Mouse (Mus musculus) forelimb bud, embryonic 11.5 days (tissue): ENCODE results near the gene Glra1.

Experiments used
- DNase-seq: peaks from one replicate; pipeline ENCODE4 v3.0.0-alpha.2; 2012; ENCODE audit warnings: low read depth, low spot score

Glra1 gene

DNA sequence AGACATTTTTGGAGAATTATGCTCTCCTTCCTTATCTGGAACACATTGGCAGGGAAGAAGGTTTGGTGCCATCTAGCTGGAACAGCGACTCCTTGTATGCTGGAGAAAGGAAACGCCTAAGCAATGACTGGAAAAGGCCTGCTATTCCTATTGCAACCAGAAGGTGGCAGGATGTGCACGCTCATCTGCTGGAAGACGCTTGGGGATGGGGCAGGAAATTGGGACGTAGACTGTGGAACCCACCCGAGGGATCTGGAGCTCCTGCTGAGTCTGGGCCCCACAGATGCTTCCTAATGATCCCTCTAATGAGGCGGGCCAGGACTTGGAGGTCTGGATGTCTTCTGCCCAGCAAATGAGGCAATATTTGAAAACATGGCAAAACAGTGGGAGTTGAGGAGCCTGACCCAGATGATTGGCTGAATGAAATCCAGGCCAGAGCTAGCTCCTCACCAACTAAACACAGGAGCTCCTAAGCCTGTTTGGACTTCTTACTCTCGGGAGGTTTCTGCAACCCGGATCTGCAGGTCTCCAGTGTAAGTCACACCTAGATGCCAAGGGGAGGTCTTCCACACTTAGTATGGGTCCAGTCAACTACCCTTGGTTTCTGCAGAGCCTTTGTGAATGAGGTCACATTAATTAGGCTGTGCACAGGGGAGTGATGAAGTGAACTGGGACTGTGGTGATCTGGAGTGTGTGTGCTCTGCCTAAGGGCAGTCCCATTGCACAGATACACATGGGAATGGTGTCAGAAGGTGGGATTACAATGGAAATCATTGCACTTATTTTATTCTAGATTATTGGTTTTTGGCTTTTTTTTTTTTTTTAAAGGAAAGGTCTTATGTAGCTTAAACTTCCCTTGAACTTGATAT, 89.0 kb downstream of the Glra1 start:
- peak; percentile 73 for DNase-seq

DNA sequence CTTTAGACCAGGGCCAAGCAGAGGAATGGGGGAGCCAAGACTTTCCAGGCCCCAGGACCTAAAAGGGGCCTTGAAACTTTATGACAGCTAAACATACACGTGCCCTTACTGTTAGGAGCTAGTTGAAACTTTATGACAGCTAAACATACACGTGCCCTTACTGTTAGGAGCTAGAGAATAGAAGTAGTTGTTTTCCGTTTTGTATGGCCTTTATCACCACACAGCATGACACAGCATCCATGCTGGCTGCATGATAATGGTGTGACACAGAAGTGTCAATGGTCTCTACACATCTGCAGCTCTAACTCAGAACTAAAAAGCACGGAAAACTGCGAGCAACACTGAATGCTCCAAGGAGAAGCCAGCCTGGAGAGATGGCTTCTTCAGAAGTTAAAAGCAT, 90.3 kb downstream of the Glra1 start:
- DNase-seq: no peak

DNA sequence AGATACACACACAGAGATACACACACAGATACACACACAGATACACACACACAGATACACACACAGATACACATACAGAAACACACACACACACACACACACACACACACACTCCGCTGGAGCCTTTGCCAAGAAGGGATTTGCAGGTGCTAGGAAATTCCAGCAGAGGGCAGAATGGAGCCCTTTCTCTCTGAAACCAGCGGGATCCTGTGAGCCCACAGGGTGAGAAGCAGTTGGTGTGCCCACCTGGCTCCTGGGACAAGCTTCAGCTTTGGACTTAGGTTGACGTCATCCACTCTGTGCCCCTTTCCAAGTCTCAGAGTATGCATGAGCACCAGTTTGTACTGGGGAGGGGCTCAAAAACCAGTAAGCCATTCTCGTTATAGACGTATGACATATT, 96.6 kb downstream of the Glra1 start:
- no peak for DNase-seq

DNA sequence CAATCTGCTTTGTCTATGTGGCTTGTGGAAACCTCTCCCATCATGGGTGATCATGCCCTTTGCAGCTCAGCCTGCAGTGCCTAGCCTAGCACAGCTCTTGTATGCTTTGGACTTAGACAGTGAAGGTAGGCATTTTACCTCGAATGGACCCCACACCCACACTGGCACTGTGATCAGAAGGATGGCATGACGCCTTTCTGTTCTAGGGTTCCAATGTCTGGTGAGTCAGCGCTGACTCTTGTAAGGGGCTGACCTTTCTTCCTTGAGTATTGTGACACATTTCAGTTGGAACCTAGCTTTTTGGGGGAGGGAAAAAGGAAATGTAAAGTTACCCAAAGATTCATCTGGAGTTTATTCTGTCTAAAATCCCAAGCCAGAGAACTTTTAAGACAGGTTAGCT, 102.5 kb downstream of the Glra1 start:
- no peak for DNase-seq

DNA sequence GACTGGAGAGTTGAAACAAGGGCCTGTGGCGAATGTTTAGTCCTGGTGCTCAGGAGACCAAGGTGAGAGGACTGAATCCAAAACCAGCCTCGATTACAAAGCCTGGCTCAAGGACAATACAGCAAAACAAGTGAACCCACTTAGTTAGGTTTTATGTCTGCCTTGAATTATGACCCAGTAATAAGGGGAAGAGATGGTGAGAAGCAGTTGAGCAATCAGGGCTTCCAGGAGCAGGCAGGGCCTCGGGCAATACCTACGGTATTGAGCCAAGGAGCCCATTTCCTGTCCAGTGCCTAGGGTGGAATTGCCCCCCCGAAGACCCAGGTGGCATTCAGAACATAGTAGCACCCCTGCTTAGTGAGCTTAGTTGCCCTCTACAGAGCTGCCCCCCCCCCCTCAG, 105.1 kb downstream of the Glra1 start:
- no peak for DNase-seq

DNA sequence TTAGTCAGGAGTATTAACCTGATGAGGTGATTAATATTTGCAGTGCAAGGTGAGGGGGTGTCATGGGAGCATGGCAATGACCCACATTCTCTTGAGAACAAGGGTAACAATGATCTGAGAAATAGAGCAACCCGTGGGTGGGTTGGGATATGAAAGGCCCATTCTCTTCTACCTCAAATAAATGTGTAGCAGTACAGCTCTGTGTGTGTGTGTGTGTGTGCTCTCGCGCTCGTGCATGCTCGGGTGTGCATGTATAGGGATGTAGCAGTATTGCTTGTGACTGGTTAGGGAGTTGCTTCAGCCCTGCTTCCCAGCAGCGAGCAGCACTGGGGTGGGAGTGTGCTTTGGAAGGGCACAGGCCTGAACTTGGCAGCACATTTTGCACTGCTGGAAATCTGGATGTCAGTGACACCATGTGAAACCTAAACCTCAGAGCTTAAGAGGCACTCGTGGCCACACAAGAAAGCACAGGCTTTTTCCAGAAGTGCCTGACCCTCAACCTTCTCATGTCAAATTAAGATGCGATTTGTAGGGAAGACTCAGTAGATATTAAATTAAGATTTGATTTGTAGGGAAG, 106.0 kb downstream of the Glra1 start:
- DNase-seq: no peak

DNA sequence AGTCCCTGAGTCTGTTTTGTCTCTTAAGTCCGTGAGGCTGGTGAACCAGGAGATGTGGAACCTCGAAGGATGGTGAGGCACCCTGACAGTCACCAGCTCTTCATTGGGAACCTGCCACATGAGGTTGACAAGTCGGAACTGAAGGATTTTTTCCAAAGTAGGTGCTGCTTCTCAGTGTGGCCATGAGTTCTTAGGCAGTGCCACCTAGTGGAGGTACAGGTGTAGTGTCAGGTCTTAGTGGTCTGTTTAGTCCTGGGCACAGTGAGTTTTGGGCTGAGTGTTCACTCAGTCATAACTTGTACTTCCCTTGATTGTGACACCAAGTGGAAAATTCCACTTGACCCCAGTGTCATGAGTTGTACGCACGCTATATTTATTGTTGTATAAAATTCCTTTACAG, 110.1 kb downstream of the Glra1 start:
- peak; percentile 53 for DNase-seq

DNA sequence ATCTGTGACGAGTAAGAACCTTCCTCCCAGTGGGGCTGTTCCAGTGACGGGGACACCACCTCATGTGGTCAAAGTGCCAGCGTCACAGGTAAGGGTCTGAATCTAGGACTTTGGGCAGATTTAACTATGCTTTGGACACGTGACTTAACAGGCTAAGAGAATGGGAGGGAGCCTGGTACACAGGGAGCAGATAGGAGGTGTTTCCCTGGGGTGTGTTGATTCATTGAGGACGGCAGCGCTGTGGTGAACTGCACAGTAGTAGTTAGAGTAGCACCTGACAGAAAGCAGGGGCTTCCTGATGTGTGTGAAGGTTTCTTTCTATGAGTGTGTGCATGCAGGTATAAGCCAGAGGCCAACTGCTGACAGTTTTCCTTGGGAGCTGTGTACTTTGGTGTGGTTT, 111.8 kb downstream of the Glra1 start:
- DNase-seq: no peak

DNA sequence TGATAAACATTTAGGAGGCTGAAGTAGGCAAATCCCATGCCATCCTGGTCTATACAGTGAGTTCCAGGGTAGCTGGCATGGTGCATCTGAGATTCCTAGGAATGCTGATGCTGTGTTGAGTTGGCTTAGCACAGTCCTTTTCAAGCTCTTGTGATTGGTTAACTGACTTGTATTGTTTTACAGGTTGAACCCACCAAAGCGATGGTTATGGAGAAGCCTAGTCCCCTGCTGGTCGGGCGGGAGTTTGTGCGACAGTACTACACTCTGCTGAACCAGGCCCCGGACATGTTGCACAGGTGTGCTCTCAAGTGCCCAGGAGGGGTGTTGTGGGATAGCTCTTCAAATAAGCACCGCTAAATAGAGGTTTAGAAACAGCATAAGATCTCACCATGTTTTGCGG, 122.6 kb downstream of the Glra1 start:
- no peak for DNase-seq

DNA sequence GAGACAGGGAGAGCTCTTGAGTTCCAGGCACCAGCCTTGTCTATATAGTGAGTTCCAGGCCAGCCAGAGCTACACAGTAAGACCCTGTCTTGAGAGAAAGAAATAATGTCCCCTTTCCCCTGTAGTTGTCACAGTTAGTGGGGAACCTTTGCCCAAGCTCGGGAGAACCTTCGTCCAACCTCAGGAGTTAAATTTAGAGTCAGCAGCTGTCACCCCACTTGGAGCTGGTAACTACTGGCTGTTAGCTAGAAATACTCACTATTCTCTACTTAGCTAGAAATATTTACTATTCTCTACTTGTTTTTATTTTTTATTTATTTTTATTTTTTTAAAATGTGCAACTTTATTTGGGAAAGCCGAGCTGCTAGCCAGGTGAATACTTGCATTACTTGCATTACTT, 134.8 kb downstream of the Glra1 start:
- no peak for DNase-seq

DNA sequence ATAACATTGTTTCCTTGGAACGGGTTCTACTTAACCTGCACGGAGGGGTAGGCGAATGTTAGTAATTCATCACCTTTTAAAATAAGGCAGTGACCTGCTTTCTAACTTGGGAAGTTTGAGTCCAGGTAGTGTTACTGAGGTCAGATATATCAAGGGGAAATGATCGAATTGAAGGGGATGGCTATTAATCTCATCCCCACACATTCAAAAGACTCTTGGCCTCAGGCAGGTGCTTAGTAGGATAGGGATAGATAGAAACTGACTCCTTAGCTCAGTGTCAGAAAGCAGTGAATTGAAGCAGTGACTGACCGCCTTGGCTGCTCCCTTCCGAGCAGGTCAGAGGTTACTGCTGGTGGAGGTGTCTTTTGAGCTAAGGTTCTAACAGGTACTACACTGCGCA, 136.5 kb downstream of the Glra1 start:
- DNase-seq: no peak

DNA sequence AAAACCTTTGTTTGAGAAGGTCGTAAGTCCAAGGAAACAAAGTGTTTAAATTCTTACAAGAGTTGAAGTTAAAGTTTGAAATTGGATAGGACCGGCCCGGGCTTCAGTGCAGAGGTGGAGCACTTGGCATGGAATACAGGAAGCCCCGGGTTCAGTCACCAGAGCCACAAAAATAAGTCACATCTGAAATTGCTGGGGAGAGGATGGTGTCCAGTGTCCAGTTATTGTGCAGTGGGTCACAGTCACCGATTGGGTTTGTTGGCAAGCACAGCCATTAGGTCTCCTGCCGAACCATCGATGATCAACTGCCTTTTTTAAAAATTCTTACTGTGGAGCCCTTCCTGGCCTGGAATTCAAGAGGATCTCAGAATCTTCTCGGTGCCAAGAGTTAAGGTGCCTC, 137.2 kb downstream of the Glra1 start:
- DNase-seq: no peak

DNA sequence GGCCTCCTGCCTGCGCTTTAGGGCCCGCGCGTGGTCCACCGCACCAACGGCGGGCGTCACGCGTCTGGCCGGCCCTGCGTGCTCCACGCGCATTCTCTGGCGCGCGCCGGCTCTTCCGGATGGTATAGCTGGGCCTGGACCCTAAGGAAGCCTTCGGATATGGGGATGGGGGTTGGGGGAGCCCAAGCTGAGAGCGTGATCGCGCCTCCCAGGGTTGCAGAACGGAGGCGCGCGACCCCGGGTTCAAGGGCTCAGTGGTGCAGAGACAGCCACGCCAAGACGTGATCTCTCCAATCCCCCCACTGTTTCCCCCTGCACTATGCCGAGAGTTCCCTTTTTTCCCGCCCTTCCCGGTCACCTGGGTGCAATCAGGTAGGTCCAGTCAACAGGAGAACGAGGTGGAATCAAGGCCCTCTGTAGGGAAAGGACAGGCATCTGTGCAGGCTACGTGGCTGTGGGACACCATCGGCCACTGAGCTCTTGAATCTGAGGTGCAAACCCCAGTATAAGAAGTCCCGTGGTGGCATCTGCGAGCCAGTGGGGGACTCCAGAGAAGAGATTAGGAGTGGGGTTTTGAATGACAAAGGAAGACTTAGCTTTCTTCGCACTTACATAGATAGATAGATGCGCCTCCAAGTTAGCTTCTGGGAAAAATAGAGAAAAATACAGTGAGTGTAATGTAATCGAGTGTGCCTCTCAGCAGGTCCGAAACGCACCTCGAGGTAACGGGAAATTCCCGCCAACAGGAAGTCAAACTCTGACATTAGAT, 137.9 kb downstream of the Glra1 start:
- DNase-seq: peak; percentile 27

DNA sequence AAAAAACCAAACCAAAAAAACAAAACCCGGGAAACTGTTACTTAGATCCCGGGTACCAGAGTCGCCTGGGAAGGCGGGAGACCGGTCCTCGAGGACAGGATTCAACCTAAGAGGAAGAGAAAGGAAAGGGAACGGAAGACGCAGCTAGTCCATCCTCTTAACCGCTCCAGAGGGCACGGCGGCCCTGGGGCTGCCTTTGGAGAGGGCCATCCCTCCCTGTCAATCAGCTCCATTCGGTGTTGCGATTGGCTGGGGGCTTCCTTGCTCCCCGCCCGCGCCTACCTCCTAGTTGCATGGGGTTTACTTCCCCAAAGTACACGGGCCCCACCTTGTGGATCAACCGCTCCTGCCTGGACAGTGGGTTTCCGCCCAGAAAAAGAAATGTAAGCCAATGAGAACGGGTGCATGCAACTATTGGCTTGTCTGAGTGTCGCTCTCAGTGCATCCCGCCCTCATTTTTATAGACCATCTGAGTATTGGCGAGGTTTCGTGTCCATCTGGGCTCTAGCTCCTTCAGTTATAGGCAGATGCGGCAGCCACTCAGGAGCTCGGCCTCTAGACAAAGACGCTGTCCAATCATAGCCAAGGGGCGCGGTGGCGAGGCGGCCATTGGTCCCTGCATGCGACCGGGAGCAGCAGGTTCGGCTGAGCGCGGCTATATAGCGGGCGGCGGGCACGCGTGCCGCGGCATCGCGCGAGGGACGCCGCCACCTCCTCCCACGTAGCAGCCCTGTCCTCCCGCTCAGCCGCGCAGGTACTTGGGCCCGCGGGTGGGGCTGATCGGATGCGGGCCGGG, 138.8 kb downstream of the Glra1 start, which contains the start of gene G3bp1:
Gene G3bp1 (plus strand): TSS at position 638 of the 796 bp plus-strand sequence.
- DNase-seq: peak; percentile 99

DNA sequence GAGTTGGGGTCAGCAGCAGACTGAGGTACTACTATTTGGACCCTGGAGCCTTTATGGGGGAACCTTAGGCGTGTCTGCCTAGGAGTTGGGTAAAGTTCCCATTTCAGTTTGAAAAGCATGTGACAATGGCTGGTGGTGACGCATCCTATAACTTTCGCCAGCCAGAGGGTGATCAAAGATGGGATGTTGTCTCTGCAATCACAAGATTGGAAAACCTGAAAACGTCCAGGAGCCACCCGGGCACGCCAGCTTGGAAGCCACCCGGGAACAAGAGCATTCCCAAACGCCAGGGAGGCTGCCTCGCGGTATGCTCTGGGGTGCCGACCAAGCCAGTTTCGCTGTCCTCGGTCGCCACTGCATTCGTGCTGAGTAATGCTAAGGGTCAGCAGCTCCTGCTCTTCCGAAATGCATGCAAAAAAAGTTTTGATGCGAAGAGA, 139.4 kb downstream of the Glra1 start:
- DNase-seq: no peak

DNA sequence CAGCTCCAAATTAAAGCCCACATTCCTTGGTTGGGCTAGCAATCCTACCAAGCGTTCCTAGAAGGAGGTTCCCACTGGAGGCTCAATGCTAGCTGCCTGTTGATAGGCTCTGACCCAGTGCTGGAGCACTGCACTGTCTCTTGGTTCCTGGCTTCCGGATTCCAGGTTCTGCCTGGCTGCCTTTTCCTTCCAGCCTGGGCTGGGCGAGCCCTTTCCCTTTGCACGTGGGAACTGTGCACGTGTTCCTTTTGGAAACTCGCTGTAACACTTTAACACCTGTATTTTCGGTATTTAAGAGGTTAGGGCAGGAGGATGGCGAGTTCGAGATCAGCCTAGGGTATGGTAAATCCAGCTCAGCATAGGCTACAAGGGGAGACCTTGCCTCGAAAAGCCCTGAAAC, 140.0 kb downstream of the Glra1 start:
- DNase-seq: no peak

DNA sequence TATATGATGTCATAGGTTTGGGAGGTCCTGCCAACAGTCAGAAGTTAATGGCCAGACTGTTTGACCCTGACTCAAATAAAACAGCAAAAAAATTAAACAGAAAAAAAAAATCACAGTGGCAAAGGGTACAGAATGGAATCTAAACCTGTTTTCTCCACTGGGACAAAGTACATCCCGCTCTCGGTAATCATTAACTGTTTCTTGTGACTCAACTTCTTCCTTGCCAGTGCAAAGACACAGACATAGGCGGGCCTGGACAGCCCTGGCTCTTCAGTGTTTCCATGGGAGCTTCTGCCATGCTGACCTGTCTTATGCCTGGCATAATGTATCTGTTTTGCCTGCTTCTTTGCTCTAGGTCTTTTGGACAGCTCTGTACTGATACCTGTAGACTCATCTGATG, 142.8 kb downstream of the Glra1 start:
- DNase-seq: no peak

DNA sequence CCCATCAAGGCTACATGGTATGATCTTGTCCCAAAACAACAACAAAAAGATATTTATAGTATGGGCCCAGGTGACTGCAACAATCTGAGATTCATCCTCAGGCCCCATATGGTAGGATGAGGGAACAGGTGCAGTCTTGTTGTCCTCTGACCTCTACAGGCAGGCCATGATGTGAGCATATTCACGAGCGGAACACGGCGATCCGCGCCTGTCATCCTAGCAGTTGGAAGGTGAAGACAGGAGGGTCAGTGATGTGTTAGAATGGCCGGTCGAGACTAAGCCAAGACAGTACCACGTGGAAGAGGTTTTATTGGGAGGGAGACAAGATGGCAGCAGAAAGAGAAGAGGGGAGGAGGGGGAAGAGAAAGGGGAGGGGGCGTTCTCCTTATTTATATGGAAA, 143.3 kb downstream of the Glra1 start:
- no peak for DNase-seq
